23 mouse cellular contexts compared by ENCODE assay signal in the genomic region with DNA sequence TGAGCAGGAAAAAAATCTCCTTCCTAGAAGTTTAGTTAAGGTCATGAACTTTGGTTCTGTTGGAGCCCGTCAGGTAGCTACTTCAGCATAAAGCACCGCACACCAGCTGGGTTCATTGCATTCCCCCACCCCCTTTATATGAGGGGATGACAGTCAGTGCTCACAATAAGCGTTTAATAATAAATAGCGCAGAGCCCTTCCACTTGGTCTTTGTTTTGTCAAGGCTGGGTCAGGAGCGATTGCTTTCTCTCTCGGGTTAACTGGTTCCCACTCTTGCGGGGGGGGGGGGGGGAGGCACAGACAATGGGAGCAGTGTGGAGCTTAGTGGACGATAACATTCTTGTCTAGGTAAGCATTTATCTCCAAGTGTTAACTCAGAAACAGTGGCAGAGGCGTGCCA. TPM values are rescaled to one million over a fixed set of nuclear protein-coding genes. Genes with fewer than 3 reads are reported as not detected.
DNase-seq lines count a peak whose midpoint lies in the region; ATAC-seq lines count a peak whose summit lies in the region.
"Had no signal": no experiment of that assay in that cellular context is flagged by ENCODE, and none has a peak within 500 bp of the region (broad histone marks: within the 10 kb centered on the region; RNA-seq: fewer than 3 reads in every experiment).

No protein-coding gene starts in this region.

- H3K27ac ChIP-seq in kidney, embryonic 15.5 days = no peak overlapping the region
- H3K27ac ChIP-seq in hindbrain, embryonic 12.5 days = no peak overlapping the region
- no peak overlapping the region for H3K27ac ChIP-seq in neural tube, embryonic 14.5 days (ENCODE audit: low read depth, low read length)
- H3K27ac ChIP-seq: embryonic facial prominence, embryonic 12.5 days; heart, embryonic 10.5 days; left cerebral cortex, adult 2 months; liver, embryonic 12.5 days; macrophage had no signal

- H3K4me2 ChIP-seq in kidney, embryonic 15.5 days = peak overlapping the region; percentile 97; the same call in 1 of the 2 replicates
- peak overlapping the region; percentile 20 for H3K4me2 ChIP-seq in hindbrain, embryonic 12.5 days (replicated peaks)
- H3K4me2 ChIP-seq in neural tube, embryonic 14.5 days (ENCODE audit: low read depth, low read length) = peak overlapping the region; percentile 97; the same call in 1 of the 2 replicates
- H3K4me2 ChIP-seq: embryonic facial prominence, embryonic 12.5 days; liver, embryonic 12.5 days; lung, embryonic 14.5 days had no signal

- H3K9me3 ChIP-seq in kidney, embryonic 15.5 days (replicated peaks) = no peaks in the 10 kb centered on the region
- no peaks in the 10 kb centered on the region for H3K9me3 ChIP-seq in hindbrain, embryonic 12.5 days (replicated peaks)
- H3K9me3 ChIP-seq in neural tube, embryonic 14.5 days (ENCODE audit: control insufficient read depth, low read length) = no peaks in the 10 kb centered on the region
- H3K9me3 ChIP-seq: embryonic facial prominence, embryonic 12.5 days; heart, embryonic 10.5 days; liver, embryonic 12.5 days had no signal

- DNase-seq in embryo, embryonic 11 days = peak; percentile 52
- no peak for DNase-seq in embryo, embryonic 9.5 days (ENCODE audit: extremely low spot score)
- no peak for DNase-seq in kidney, postnatal 14 days
- no peak for DNase-seq in lung, postnatal 14 days
- DNase-seq in left cerebral cortex, postnatal 10 days (ENCODE audit: extremely low spot score in 1 of 2, low spot score in 2 of 2) = no peak
- DNase-seq: adrenal gland, adult 2 months; cerebellum, adult 11 months; cerebellum, postnatal 25 days; gastrocnemius, postnatal 36 days; heart, postnatal 10 days; kidney, adult 2 months; lung, embryonic 14.5 days; right cerebral cortex, postnatal 25 days; thymus, postnatal 14 days had no signal

- no peaks in the 10 kb centered on the region for H3K36me3 ChIP-seq in kidney, embryonic 15.5 days
- no peaks in the 10 kb centered on the region for H3K36me3 ChIP-seq in hindbrain, embryonic 12.5 days
- H3K36me3 ChIP-seq in neural tube, embryonic 14.5 days (ENCODE audit: control insufficient read depth, insufficient read depth, low read length) = no peaks in the 10 kb centered on the region
- H3K36me3 ChIP-seq: embryonic facial prominence, embryonic 12.5 days; heart, embryonic 10.5 days; liver, embryonic 12.5 days had no signal

- peaks cover 45% of the 10 kb centered on the region for H3K4me1 ChIP-seq in kidney, embryonic 15.5 days
- H3K4me1 ChIP-seq in hindbrain, embryonic 12.5 days = peaks cover 54% of the 10 kb centered on the region
- H3K4me1 ChIP-seq in neural tube, embryonic 14.5 days (ENCODE audit: control insufficient read depth, insufficient read depth, low read length) = peaks cover 29% of the 10 kb centered on the region
- H3K4me1 ChIP-seq: liver, embryonic 12.5 days had no signal

- intact Hi-C loops in left cerebral cortex, postnatal 10 days (cut with DNase I) = no loop called here

- no peak for ATAC-seq in kidney, embryonic 15.5 days (replicated peaks; ENCODE audit: low FRiP score)
- ATAC-seq in hindbrain, embryonic 12.5 days (ENCODE audit: low FRiP score) = no peak
- ATAC-seq in neural tube, embryonic 14.5 days (ENCODE audit: low read depth) = no peak
- ATAC-seq: liver, embryonic 12.5 days had no signal

- H3K27me3 ChIP-seq in kidney, embryonic 15.5 days = peaks cover 17% of the 10 kb centered on the region; the same call in 1 of the 2 replicates
- no peaks in the 10 kb centered on the region for H3K27me3 ChIP-seq in hindbrain, embryonic 12.5 days
- H3K27me3 ChIP-seq in neural tube, embryonic 14.5 days (ENCODE audit: control insufficient read depth, insufficient read depth, low read length) = no peaks in the 10 kb centered on the region; the same call in 1 of the 2 replicates
- H3K27me3 ChIP-seq: embryonic facial prominence, embryonic 12.5 days had no signal

- H3K4me3 ChIP-seq in kidney, embryonic 15.5 days (replicated peaks) = no peak overlapping the region
- no peak overlapping the region for H3K4me3 ChIP-seq in hindbrain, embryonic 12.5 days
- H3K4me3 ChIP-seq in neural tube, embryonic 14.5 days (ENCODE audit: low read depth, low read length) = no peak overlapping the region
- H3K4me3 ChIP-seq: embryonic facial prominence, embryonic 12.5 days; heart, embryonic 10.5 days; left cerebral cortex, adult 2 months; liver, embryonic 12.5 days had no signal

- no peak overlapping the region for H3K9ac ChIP-seq in kidney, embryonic 15.5 days
- no peak overlapping the region for H3K9ac ChIP-seq in hindbrain, embryonic 12.5 days
- H3K9ac ChIP-seq in neural tube, embryonic 14.5 days (replicated peaks; ENCODE audit: low read depth, low read length) = no peak overlapping the region
- H3K9ac ChIP-seq: embryonic facial prominence, embryonic 12.5 days; liver, embryonic 12.5 days; lung, embryonic 14.5 days had no signal

- WGBS in kidney, embryonic 15.5 days = 13% methylated on average over 9 of the region's 9 CpGs
- 9% methylated on average over 8 of the region's 9 CpGs for WGBS in hindbrain, embryonic 12.5 days
- 7% methylated on average over 9 of the region's 9 CpGs for WGBS in neural tube, embryonic 14.5 days

RNA-seq across cellular contexts. Expression of a gene that starts 4.7 kb away (rescaled TPM):
- polyA plus RNA-seq in kidney, embryonic 15.5 days (2015; fragmentation: Nextera tagmentation; extraction: Ambion mirVana) = 37.6 and 42.1 TPM in 2 replicates
- polyA plus RNA-seq in hindbrain, embryonic 12.5 days (2016; fragmentation: Nextera tagmentation; extraction: Ambion mirVana) = 14.7 and 19.2 TPM in 2 replicates
- 16.4 and 22.0 TPM in 2 replicates for polyA plus RNA-seq in neural tube, embryonic 14.5 days (2014; fragmentation: Nextera tagmentation; extraction: Ambion mirVana)
- 1 to 10 TPM; 5.8 to 6.8 TPM for total RNA-seq in left cerebral cortex, postnatal 10 days (2021)
- total RNA-seq: MEL had no signal
- polyA plus RNA-seq: macrophage had no signal

Comparison
In these comparisons a context has a peak if more than half of its experiments do, and no peak if none do; other contexts are left out.
1. H3K4me2 ChIP-seq: peak in every context shown above with its lines; median percentile 97 in kidney, embryonic 15.5 days; 97 in neural tube, embryonic 14.5 days; 20 in hindbrain, embryonic 12.5 days.